Mouse (Mus musculus): ENCODE results near the gene Rnf4. TPM values are rescaled to one million over a fixed set of nuclear protein-coding genes. Genes with fewer than 3 reads are reported as not detected.

Rnf4 gene
- polyA plus RNA-seq, 1 experiment from 2014 or later = 122 TPM

DNA sequence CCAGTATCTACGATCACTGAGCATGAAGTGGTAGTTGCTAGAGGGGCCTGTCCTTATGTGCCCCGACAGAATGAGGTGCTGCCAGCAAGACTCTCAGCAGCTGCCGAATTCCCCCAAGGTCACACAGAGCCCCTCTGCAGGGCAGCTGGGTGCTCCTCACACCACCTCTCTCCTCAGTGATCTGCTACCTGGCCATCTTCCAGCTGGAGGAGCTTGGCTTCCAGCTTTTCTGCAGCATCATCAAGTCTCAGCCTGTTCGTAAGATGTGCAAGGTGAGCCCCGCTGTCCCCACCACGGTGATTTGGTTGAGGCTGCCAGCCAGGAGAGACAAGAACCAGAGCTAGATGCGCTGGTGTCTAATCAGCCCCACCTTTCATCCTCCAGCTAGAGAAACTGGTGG, 33.7 kb upstream of the Rnf4 start:
- Histone ChIP-seq H3K36me3 (no peaks in the 10 kb centered on the region), H3K9ac (replicated peaks) (no peak overlapping the region), H3K9me3 (replicated peaks) (no peaks in the 10 kb centered on the region), H3K4me3 (replicated peaks) (no peak overlapping the region), H3K4me1 (no peaks in the 10 kb centered on the region), H3K27me3 (replicated peaks) (0 out of 2 replicates have a peak, but pooled peaks cover 3% of the 10 kb centered on the region), H3K4me2 (no peak overlapping the region), H3K27ac (replicated peaks) (no peak overlapping the region)
- WGBS = 83% methylated on average over 7 of the region's 7 CpGs
- no peak for ATAC-seq (ENCODE audit: low FRiP score)

DNA sequence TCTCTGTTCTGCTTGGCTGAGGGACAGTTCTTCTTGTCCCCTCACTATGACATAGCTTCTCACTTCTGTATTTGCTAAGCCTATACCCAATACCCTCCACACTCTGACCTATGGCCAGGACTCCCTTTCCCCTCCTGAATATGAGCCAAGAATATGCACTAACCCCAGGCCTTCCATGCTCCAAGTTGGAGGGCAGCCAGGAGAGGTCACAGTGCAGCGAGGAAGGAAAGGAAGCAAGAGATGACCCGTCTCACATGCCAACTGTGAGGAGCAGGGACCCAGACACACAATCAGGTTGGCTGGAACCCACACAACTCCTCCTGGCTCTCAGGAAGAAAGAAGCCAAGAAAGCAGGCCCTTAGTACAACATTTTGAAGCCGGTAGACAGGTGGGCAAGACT, 27.1 kb upstream of the Rnf4 start:
- H3K27me3 ChIP-seq (replicated peaks) = no peaks in the 10 kb centered on the region
- ATAC-seq (ENCODE audit: low FRiP score) = no peak
- no peak overlapping the region for H3K4me3 ChIP-seq (replicated peaks)
- no peaks in the 10 kb centered on the region for H3K4me1 ChIP-seq
- H3K36me3 ChIP-seq = no peaks in the 10 kb centered on the region
- 79% methylated on average over 3 of the region's 3 CpGs for WGBS
- no peaks in the 10 kb centered on the region for H3K9me3 ChIP-seq (replicated peaks)
- H3K27ac ChIP-seq (replicated peaks) = no peak overlapping the region
- no peak overlapping the region for H3K9ac ChIP-seq (replicated peaks)
- H3K4me2 ChIP-seq = no peak overlapping the region

DNA sequence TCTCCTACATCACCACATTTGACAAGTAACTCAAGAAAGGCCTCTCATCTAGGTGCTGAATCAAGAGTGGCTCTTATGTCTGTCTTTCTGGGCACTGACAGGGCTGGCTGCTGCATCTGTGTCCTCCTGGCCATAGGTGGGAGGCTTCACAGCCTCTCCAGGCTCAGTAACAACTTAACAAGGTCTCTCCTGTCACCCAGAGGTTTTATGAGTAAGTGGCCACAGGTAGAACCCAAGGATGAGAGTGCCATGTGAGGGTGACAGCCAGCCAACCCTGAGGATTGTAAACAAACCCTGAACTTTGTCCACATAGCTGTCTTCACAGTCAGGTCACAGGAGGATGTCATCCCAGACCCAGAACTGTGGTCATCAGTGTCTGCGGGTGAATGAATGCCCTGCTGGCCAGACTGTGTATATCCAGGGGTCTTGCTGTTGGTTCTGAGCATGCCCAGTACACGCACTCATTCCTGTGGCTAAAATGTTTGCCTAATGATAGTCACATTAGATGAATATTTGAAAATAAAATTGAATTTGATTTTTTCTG, 16.5 kb upstream of the Rnf4 start:
- Histone ChIP-seq H3K4me2 (no peak overlapping the region), H3K9me3 (replicated peaks) (no peaks in the 10 kb centered on the region), H3K27ac (replicated peaks) (no peak overlapping the region), H3K27me3 (replicated peaks) (no peaks in the 10 kb centered on the region), H3K36me3 (no peaks in the 10 kb centered on the region), H3K9ac (replicated peaks) (no peak overlapping the region), H3K4me1 (no peaks in the 10 kb centered on the region), H3K4me3 (replicated peaks) (no peak overlapping the region)
- ATAC-seq (ENCODE audit: low FRiP score) = no peak
- WGBS = 77% methylated on average over 2 of the region's 2 CpGs

DNA sequence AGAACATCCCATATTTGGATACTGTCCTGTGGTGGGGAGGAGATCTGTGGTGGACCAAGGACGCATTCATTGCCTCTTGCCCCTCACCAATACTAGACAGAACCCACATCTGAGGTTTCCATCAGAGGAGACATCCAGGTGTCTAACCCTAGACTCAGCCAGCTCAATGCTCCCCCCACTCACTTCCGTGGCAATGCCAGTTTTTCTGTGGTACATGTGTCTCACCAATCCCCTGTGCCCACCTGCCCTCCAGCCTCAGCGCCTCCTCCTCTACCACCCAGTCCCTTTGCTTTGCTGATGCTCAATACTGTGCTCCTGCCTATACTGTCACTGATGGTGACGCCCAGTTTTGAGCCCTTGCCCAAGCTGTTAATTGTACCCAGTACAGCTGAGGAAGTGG, 14.9 kb upstream of the Rnf4 start:
- Histone ChIP-seq H3K27me3 (replicated peaks) (no peaks in the 10 kb centered on the region), H3K4me2 (no peak overlapping the region), H3K4me1 (peaks cover 2% of the 10 kb centered on the region), H3K27ac (replicated peaks) (no peak overlapping the region), H3K4me3 (replicated peaks) (no peak overlapping the region), H3K9me3 (replicated peaks) (no peaks in the 10 kb centered on the region), H3K9ac (replicated peaks) (no peak overlapping the region), H3K36me3 (no peaks in the 10 kb centered on the region)
- no peak for ATAC-seq (ENCODE audit: low FRiP score)
- 86% methylated on average over 4 of the region's 4 CpGs for WGBS

DNA sequence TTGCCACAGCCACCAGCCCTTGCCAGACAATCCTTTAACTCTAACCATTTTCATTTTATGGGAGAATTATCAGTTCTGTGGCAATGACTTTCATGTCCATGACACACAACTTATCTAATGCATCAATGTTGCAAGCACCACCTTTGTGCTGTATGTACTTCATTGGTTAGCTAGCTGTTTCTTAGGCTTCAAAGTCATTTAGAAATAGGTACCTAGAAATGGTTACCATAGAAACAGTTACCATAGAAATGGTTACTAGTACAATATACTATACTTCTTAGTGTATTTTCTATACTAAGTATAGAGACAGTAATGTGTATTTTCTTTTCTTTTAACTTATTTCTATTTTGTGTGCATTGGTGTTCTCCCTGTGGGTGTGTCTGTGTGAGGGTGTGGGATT, 10.8 kb upstream of the Rnf4 start:
- ATAC-seq (ENCODE audit: low FRiP score) = no peak
- Histone ChIP-seq H3K27me3 (replicated peaks) (no peaks in the 10 kb centered on the region), H3K27ac (replicated peaks) (no peak overlapping the region), H3K36me3 (no peaks in the 10 kb centered on the region), H3K9ac (replicated peaks) (no peak overlapping the region), H3K4me1 (peaks cover 14% of the 10 kb centered on the region), H3K4me2 (no peak overlapping the region), H3K9me3 (replicated peaks) (no peaks in the 10 kb centered on the region), H3K4me3 (replicated peaks) (no peak overlapping the region)

DNA sequence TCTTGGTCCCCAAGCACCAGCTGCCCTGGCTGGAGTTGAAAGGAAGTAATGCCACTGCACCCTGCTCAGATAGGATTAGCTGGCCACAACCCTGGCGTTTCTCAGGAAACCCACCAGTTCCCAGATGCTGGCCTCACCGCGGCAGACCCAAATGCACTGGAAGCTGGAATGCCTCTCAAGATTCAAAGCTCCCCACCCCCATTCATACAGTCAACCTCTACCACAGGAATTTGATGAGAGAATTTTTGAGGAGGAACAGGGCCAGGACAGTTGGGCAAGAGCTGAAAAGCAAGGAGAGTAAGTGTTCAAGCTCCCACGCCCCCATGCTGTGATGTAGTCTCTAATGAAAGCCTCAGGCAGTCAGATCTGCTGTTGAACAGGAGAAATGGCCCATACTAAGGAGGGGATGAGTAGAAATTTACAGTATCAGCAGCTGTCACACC, 9.8 kb upstream of the Rnf4 start:
- ATAC-seq (ENCODE audit: low FRiP score) = no peak
- Histone ChIP-seq H3K9ac (replicated peaks) (no peak overlapping the region), H3K4me2 (peak overlapping the region; percentile 59; the same call in 1 of the 2 replicates), H3K36me3 (no peaks in the 10 kb centered on the region), H3K9me3 (replicated peaks) (no peaks in the 10 kb centered on the region), H3K4me3 (replicated peaks) (no peak overlapping the region), H3K27ac (replicated peaks) (no peak overlapping the region), H3K4me1 (peaks cover 14% of the 10 kb centered on the region), H3K27me3 (replicated peaks) (no peaks in the 10 kb centered on the region)
- WGBS = 38% methylated on average over 4 of the region's 4 CpGs

DNA sequence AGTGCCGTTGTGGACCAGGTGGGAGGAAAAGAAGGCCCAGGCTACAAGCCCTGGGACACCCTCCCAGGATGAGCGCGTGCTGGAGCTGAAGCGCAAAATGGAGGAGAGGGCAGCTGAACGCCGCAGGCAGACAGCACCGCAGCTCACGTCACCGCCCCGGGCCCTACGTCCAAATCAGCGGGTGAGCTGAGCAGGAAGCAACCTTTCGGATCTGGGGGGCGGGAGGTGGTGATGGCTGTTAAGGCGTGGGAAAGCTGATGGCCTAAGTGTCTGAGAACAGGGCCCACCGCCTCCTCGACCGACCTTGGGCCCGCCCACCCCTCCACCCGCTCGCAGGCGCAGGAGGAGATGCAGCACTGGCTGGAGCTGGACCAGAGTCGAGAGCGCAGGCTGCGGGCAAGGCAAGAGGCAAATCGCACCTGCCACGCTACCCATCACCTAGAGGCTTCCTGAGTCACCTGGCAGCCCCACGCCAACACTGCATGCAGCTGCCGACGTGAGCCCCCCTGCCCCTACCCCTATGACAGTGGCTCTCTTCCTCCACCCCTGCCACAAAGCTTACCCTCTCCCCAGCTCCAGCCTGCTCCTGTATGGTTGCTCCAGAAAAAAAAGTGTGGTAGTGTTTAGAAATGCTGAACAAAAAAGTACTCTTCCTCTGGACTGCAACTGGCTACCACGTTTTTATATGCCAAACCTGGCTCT, 9.1 kb upstream of the Rnf4 start:
- H3K27me3 ChIP-seq (replicated peaks) = no peaks in the 10 kb centered on the region
- H3K4me1 ChIP-seq = peaks cover 14% of the 10 kb centered on the region
- no peaks in the 10 kb centered on the region for H3K36me3 ChIP-seq
- H3K9me3 ChIP-seq (replicated peaks) = no peaks in the 10 kb centered on the region
- peak overlapping the region; percentile 59 for H3K4me2 ChIP-seq
- 14% methylated on average over 31 of the region's 31 CpGs for WGBS
- H3K4me3 ChIP-seq (replicated peaks) = peak overlapping the region; percentile 34
- H3K9ac ChIP-seq (replicated peaks) = peak overlapping the region; percentile 44
- peak; percentile 83 for ATAC-seq (ENCODE audit: low FRiP score)
- H3K27ac ChIP-seq (replicated peaks) = no peak overlapping the region

DNA sequence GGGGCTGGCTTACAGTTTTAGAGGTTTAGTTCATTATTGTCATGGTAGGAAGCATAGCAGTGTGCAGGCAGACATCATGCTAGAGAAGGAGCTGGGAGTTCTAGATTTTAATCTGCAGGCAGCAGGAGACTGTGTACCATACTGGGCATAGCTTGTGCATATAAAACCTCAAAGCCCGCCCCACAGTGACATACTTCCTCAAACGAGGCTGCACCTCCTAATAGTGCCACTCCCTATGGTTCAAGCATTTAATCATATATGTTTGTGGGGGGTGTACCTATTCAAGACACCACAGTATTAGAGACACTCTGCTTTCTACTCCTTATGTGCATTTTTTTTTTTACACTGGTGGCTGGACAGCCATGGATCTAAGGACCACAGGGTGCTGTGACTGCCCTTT, 6.0 kb upstream of the Rnf4 start:
- H3K9ac ChIP-seq (replicated peaks) = no peak overlapping the region
- H3K9me3 ChIP-seq (replicated peaks) = no peaks in the 10 kb centered on the region
- 84% methylated on average over 2 of the region's 2 CpGs for WGBS
- peaks cover 14% of the 10 kb centered on the region for H3K4me1 ChIP-seq
- no peak overlapping the region for H3K27ac ChIP-seq (replicated peaks)
- H3K27me3 ChIP-seq (replicated peaks) = no peaks in the 10 kb centered on the region
- H3K4me3 ChIP-seq (replicated peaks) = no peak overlapping the region
- H3K36me3 ChIP-seq = no peaks in the 10 kb centered on the region
- H3K4me2 ChIP-seq = no peak overlapping the region
- ATAC-seq (ENCODE audit: low FRiP score) = no peak

DNA sequence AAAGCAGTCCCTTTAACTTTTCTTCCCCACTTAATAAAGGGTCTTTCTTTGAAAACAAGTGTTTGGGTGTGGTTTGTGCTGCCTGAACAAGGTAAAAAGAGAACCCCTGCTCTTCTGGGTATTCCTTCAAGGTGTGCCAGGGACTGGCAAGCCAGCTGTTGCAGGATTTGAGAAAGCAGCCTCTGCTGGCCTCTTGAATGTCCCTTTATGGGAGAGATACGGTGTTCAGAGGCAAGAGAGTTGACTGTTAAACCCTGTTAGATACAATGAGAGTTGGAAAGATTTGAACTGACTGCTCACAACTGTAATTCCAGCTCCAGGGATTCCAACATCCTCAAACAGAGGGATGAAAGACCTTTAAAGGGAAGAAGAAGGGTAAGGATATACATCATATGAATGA, 2.0 kb upstream of the Rnf4 start:
- Histone ChIP-seq H3K27me3 (replicated peaks) (no peaks in the 10 kb centered on the region), H3K4me2 (no peak overlapping the region), H3K4me1 (peaks cover 22% of the 10 kb centered on the region), H3K4me3 (replicated peaks) (no peak overlapping the region), H3K9ac (replicated peaks) (no peak overlapping the region), H3K27ac (replicated peaks) (no peak overlapping the region), H3K36me3 (no peaks in the 10 kb centered on the region), H3K9me3 (replicated peaks) (no peaks in the 10 kb centered on the region)
- ATAC-seq (ENCODE audit: low FRiP score) = no peak
- WGBS = 89% methylated on average over 1 of the region's 1 CpGs

DNA sequence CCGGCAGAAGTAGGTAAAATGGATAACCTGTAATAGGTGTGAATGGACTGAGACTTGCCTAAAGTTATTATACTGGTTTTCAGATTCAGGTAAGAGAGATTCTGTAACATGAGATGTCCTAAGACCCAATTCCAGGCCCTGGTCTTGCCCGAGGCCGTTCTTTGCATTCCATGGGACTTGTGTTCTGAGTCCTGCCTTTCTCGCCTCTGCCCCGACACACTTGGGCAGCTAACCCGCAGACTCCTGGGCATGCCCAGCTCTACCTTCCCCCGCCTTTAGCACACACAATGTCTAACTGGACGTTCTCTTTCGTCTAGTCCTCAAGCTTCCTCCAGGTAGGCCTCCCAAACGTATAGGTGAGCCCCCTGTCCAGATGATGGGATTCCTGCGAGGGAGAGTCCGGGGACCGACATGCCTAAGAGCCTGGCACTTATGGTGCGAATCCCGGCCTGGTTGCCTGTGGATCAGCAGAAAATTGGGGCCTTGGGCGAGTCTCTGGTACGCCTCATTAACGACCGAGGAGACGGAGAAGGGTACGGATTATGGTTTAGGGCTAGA, 471 bp upstream of the Rnf4 start:
- H3K9ac ChIP-seq (replicated peaks) = peak overlapping the region; percentile 95
- peak overlapping the region; percentile 99 for H3K4me3 ChIP-seq (replicated peaks)
- no peaks in the 10 kb centered on the region for H3K27me3 ChIP-seq (replicated peaks)
- no peaks in the 10 kb centered on the region for H3K9me3 ChIP-seq (replicated peaks)
- WGBS = 2% methylated on average over 21 of the region's 21 CpGs
- peaks cover 25% of the 10 kb centered on the region for H3K4me1 ChIP-seq
- peak overlapping the region; percentile 94 for H3K4me2 ChIP-seq
- ATAC-seq (ENCODE audit: low FRiP score) = peak; percentile 66
- H3K27ac ChIP-seq (replicated peaks) = peak overlapping the region; percentile 91
- H3K36me3 ChIP-seq = no peaks in the 10 kb centered on the region

DNA sequence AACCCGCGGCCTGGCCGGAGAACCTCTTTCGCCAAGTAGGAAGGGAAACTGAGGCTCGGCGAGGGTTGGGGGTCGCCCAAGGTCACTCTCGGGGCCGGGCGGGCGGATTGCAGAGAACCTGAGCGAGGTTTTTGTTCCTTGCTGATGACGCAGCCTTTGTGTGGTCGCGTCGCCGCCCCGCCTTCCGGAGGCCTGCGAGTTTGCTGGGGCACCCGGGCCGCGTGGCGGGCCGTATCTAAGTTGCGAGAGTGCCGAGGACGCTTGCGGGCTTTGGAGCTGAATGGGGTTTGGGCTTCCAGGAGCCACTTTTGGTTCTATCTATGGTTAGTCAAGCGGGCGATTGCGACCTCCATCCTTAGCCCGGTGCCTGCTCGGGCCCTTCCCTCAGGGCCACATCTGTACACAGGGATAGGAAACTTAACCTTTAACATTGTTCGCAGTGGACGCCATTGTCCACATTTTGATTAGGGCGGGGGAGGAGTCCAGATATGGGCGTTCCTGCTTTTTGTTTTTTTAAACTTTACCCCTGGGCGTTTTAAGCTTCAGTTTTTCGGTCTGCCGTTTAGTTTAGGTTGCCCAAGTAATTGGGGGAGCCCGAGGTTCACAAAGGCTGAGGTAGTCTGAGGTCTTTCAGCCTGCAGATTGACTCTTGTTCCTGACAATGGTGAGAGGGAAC, 824 bp downstream of the Rnf4 start:
- under 1% methylated on average over 42 of the region's 42 CpGs for WGBS
- peak overlapping the region; percentile 94 for H3K27ac ChIP-seq (replicated peaks)
- H3K4me3 ChIP-seq (replicated peaks) = peak overlapping the region; percentile 99
- H3K4me1 ChIP-seq = peaks cover 25% of the 10 kb centered on the region
- H3K9me3 ChIP-seq (replicated peaks) = no peaks in the 10 kb centered on the region
- ATAC-seq (ENCODE audit: low FRiP score) = peak; percentile 16; the same call in 1 of the 2 replicates
- H3K4me2 ChIP-seq = peak overlapping the region; percentile 82
- no peaks in the 10 kb centered on the region for H3K27me3 ChIP-seq (replicated peaks)
- H3K9ac ChIP-seq (replicated peaks) = peak overlapping the region; percentile 95
- no peaks in the 10 kb centered on the region for H3K36me3 ChIP-seq

DNA sequence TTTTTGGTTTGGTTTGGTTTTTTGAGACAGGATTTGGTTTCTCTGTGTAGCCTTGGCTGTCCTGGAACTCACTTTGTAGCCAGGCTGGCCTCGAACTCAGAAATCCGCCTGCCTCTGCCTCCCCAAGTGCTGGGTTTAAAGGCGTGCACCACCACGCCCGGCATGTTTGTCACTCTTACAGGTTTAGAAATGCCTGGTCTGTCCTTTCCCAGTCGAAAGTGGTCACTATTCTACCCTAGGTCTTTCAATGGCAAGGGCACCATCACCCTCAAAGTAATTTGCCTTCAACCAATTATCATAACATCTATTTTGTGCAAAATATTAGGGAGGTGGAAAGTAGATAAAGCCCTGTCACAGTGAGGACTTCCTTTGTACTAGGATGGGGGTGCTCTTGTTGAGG, 4.2 kb downstream of the Rnf4 start:
- ATAC-seq (ENCODE audit: low FRiP score) = no peak
- Histone ChIP-seq H3K36me3 (peaks cover 10% of the 10 kb centered on the region), H3K9me3 (replicated peaks) (no peaks in the 10 kb centered on the region), H3K4me3 (replicated peaks) (no peak overlapping the region), H3K4me1 (peaks cover 23% of the 10 kb centered on the region), H3K27me3 (replicated peaks) (no peaks in the 10 kb centered on the region), H3K4me2 (no peak overlapping the region), H3K9ac (replicated peaks) (no peak overlapping the region), H3K27ac (replicated peaks) (no peak overlapping the region)
- over 99% methylated on average over 6 of the region's 6 CpGs for WGBS

Data from neural tube, embryonic 15.5 days (tissue).